Mouse (Mus musculus): Measurements from ENCODE around the gene Kpna3.

The Kpna3 gene

DNA sequence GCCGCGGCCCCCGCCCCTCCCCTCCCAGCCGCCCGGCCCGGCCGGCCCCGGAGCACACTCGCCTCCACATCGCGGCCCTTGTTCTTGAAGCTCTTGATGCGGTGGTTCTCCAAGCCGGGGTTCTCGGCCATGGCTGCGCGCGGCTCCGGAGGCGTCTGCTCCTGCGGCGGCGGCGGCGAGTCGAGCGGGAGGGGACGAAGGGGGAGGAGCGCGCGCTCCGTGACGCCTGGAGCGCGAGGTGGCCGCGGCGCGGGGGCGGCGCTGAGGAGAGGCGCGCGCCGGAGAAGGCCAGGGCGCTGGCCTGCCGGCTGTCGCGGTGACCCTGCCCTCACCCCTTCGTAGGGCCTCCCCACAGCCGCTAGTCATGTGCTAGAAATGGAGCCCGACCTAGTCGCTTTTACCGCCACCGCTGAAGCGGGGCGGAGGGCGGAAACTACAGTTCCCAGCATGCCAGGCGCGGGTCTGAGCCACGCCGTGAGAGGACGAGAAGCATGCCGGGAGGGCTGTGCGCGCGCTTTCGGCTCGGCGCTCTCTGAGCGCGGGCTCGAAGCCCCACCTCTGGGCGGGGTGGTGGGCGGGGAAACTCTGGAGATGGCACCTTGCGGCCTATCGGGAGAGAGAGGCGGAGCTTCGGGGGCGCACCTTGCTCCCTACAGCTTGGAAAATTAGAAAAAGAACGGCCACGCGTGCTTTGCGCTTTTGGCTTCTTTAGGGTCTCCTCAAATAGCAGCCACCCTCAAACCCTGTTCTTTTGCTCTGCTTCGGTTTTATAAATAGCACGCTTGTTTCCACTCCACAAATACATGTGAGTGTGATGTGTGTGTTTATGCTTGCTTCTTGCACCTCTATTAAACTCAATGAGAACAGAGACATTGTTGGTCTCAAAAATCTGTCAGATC, at the start of gene Kpna3:
TSS of gene Kpna3 (minus strand) at position 214 of the 899 bp plus-strand sequence.
- in situ Hi-C loops (cut with MboI; ENCODE audit: unreplicated experiment in 2 of 2), result loop anchor here (10.0 to 25.0 kb wide), 2 partner anchors 75 to 278 kb away; partner anchors contain the start of gene Ebpl (in 1 of the 2)

DNA sequence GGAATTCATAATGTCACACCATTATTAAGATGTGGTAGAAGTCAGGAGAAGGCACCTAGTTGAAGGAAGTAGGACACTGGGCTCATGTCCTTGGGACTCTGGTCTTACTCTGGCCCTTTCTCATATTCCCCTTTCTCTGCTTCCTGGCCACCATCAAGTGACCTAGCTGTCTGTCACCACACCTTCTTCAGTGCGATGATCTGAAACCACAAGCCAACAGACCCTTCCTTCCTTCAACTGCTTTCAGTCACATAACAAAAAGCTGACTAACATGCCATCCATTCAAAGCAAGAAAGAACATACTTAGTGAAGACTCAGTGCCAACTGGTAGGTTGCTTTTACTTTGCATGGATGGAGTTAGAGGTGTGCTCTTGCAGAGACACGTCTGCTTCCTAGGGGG, 20.7 kb upstream of the Kpna3 start:
- in situ Hi-C loops (cut with MboI; ENCODE audit: unreplicated experiment in 2 of 2), result no loop called here

DNA sequence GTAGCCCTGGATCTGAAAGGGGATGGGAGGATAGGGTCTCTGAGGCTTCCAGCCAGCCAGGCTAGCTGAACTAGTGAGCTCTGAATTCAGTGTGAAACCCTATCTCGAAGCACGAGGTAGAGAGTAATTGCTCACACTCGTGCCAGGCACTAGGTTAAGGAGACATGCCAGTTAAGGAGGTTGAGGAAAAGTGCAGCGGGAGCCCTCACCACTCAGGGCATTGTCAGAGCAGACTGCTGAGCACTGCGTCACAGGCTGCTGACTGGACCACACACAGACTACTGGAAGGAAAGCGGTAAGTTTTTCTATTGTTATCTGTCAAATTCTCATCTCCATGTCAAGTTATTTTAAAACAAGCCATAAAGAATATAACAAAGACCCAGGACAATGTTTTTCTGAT, 17.8 kb upstream of the Kpna3 start:
- in situ Hi-C loops (cut with MboI; ENCODE audit: unreplicated experiment in 2 of 2), result no loop called here

DNA sequence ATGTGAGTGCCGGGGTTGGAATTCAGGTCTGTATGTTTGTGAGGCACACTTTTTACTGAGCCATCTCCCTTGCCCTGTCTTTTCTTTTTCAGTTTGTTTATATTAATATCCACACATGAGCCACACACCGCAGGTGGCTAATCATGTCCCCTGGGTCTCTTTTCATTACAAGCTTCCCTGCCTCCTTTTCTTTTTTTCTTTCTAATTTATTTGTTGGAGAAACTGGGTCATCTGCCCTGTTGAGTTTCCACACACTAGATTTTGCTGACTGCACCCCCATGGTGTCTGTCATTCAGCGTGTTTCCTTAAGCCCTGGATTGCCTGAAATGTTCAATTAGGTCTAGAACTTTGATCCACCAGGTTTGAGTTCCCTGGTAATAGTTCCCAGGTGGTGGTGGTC, 15.9 kb upstream of the Kpna3 start:
- in situ Hi-C loops (cut with MboI; ENCODE audit: unreplicated experiment in 2 of 2), result no loop called here

DNA sequence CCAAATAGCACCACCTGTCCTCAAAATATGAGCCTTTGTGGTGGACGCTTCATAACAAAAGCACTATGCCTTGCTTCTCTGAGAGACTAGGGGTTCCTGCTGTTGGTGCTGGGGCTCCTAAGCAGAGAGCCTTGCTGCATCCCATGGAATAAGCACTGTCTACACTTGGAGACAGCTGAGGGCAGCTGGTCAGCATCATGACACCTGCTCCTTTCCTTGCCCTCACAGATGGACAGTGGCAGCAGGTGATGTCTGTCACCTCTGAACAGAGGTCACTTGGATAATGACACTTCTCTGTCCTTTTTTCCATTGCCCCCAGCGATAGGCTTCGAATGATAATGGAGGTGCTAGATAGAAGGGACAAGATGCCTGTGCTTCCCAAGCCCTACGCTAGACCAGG, 13.4 kb upstream of the Kpna3 start:
- in situ Hi-C loops (cut with MboI; ENCODE audit: unreplicated experiment in 2 of 2), result no loop called here

DNA sequence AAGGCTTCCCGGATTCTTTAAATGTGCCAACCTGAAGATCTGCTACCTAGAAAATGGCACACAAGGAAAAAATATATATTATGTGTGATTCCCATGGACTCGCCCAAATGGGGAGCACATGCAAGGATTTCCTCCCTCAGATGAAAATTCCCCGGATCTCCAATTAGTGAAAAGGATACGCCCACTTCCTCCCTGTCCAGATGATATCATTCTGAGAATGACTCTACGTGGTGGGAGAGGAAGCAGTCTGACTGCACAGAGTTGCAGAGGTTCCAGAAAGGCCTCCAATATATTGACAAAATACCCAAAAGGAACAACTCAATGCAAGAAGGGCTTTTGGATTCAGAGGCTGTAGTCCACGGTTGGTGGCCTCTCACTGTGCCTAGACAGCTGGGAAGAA, 12.8 kb upstream of the Kpna3 start:
- in situ Hi-C loops (cut with MboI; ENCODE audit: unreplicated experiment in 2 of 2), result no loop called here

DNA sequence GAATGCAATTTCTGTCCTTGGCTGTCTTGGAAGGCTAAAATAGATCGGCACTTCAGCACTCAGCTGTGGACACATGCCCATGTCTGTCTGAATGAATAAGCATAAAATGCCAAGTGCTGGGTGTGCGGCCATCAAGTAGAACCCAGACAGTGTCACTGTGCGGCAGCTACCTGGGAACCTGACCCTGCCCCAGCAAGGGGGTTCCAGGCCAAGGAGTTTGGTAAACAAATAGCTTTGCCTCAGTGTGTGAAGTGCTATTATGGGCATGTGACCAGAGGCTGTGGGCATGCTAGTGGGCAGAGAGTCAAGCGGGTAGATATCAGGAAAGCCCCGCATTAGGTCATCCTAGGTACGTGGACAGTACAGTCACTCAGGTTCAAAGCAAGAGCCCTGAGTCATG, 8.1 kb upstream of the Kpna3 start:
- in situ Hi-C loops (cut with MboI; ENCODE audit: unreplicated experiment in 2 of 2), result loop anchor here in 1 of 2 experiments (25.0 kb wide), 1 partner anchor 285 kb away; no protein-coding TSS in a partner anchor

DNA sequence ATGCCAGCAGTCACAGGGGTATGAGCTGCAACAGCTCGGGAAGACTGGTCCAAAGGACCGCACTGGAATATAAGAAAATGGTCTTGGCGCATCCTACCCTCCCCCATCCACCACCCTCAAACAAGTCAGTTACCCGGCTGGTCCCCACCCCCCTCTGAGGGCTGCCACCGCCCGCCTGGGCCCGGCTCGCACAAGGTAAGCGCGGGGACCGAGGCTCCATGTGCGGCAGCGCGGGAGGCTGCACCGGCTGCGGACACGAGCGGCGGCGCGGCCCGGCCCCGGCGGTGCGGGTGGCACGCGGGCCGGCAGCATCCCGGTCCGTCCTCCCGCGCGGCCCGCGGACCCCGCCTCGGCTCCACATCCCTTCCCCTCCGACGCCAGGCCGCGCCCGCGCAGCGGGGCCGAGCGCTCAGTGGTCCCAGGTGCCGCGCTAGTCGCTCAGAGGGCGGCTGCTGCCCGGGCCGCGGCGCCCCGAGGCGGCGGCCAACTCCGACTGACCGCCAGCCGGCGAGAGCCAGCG, 473 bp downstream of the Kpna3 start:
- in situ Hi-C loops (cut with MboI; ENCODE audit: unreplicated experiment in 2 of 2), result loop anchor here (10.0 to 25.0 kb wide), 2 partner anchors 74 to 277 kb away; partner anchors contain the start of gene Ebpl (in 1 of the 2)

DNA sequence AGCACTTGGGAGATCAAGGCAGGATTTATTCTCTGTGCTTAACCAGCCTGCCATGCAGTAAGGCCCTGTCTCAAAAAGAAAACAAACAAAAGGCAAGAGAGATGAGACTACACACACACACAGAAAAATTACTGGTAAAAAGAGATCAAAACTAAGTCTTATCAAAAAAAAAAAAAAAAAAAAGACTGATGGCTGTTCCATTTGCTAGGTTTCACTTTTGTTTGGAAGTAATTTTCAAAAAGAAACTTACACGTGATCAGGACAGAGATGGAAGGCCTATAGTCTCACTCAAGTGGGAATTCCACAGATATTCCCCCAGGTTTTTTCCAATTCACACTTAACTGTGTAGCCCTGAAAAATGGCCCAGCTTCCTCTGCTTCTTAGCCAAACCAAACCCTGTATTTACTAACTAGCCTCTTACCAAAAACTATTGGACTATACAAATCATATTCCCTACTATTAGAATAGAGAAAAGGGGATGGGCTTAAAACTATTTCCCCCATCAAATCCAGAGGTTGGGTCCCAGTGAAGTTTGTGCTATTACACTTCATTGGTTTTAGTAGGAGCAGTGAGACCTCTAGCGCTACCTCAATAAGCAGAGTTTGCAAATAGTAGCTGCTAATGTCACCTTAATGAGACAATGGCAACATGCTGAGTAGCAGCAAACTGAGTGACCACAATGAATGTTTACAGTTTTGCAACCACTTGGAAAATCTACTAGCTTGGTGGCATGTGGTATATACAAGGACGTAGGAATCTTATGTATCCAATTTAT, 1.3 kb downstream of the Kpna3 start:
- in situ Hi-C loops (cut with MboI; ENCODE audit: unreplicated experiment in 2 of 2), result loop anchor here (10.0 to 25.0 kb wide), 2 partner anchors 74 to 276 kb away; partner anchors contain the start of gene Ebpl (in 1 of the 2)

DNA sequence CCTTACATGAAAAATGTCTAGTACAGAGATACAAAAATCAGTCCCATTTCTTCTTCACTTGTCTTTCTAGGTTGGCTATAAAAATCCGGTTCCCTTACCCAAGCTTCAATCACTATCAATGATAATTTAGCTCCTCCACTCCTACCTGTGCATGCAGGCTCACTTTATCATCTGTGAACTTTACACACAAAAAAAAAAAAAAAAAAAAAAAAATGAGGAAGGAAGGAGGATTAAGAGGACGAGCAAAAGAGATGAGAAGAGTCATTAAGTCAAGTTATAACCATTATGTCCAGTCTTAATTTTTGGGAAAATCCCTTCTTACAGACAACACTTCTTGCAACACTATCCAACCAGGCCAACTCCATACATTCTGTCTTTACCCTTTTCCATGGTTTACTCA, 2.8 kb downstream of the Kpna3 start:
- in situ Hi-C loops (cut with MboI; ENCODE audit: unreplicated experiment in 2 of 2), result loop anchor here (10.0 to 25.0 kb wide), 2 partner anchors 72 to 275 kb away; partner anchors contain the start of gene Ebpl (in 1 of the 2)

DNA sequence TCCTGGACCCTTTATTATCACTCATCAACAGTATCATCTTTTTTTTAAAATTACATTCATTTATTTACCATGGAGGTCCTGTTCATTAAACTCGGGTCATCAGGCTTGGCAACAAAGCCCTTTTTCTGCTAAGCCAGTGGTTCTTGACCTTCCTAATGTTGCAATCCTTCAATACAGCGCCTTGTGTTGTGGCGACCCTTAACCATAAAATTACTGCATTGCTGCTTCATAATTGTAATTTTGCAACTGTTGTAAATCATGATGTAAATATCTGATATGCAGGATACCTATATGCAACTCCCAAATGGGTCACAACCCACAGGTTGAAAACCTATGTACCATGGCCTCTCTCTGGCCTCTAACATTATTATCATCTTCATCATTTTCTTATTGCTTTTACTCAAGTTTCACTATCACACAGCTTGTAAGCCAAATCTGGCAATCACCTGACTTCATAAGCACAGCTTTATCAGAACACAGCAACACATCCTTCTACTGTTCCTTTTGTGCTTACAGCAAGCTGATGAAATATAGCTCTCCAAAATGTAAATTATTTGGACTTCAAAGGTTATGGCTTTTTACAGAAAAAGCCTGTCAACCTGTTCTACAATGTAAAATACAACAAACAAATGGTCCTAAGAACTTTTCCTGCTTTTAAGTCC, 11.4 kb downstream of the Kpna3 start:
- in situ Hi-C loops (cut with MboI; ENCODE audit: unreplicated experiment in 2 of 2), result loop anchor here in 1 of 2 experiments (25.0 kb wide), 1 partner anchor 266 kb away; no protein-coding TSS in a partner anchor

DNA sequence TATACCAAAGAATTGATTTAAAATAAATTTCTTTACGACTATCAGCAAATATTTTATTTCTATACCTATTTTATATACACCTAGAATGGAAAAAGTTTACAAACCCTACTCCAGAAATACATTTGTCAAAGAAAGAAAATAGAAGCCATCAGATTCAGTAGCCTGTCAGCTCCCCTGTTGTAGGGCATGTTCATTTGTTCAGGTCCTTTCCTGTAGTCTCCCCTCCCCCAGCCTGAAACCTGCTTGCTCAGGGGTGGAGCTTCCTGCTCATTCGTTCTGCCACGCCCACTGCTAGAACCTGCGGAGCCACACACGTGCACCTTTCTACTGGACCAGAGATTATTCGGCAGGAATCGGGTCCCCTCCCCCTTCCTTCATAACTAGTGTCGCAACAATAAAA, 12.6 kb downstream of the Kpna3 start:
- in situ Hi-C loops (cut with MboI; ENCODE audit: unreplicated experiment in 2 of 2), result loop anchor here in 1 of 2 experiments (25.0 kb wide), 1 partner anchor 265 kb away; no protein-coding TSS in a partner anchor

DNA sequence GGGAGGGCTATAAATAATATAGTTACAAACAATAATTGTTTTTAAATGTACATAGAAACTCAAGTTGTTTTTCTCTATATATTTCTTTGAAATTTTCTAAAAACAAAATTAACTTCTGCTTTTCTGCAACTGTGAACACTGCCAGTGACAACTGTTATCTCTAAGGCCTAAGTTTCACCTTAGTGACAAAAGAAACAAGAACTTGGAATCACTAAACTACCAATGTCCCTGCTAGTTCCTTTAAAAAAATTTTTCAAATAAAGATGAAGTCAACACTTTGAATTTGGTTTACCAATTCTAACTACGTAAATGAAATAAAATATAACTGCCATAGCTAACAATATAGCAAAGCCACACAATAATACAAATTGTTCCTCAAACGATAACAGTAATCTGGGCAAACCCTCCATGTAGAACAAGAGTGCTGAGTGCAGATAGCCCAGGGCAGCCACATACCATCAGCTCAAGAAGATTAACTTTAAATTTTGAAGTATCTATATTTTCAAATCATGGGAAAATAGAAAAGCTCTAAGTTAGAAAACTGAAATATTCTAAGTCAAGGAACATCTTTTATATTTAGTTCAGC, 14.5 kb downstream of the Kpna3 start:
- in situ Hi-C loops (cut with MboI; ENCODE audit: unreplicated experiment in 2 of 2), result loop anchor here in 1 of 2 experiments (25.0 kb wide), 1 partner anchor 263 kb away; no protein-coding TSS in a partner anchor

DNA sequence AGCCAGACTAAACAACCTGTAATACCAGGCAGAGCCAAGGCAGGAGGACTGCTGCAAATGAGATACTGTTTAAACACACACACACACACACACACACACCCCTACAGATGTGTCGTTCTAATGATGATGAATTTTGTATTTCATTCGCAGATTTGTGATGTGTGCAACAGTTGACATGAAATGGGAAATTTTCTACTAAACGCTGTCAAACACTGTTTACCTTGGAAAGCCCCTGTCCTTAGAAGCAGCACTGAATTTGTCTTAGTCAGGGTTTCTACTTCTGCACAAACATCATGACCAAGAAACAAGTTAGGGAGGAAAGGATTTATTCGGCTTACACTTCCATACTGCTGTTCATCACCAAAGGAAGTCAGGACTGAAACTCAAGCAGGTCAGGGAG, 24.0 kb downstream of the Kpna3 start:
- in situ Hi-C loops (cut with MboI; ENCODE audit: unreplicated experiment in 2 of 2), result no loop called here

DNA sequence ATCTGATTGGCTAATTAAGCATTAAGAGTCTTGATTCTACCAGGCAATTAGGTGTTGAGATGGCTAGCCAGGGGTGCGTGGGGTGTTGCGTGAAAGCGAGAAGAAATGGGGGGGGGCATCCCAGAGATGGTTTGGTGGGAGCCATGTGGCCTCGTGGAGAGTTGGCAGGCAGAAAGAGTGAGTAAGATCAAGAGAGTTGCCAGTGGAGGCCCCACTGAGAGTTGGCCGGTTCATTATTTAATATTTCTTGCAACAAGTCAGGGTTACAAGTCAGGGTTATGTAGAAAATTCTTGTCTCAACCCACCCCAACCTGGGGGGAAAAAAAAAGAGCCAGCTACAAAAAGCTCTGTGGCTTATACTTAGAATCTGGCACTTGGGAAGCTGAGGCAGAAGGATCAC, 24.4 kb downstream of the Kpna3 start:
- in situ Hi-C loops (cut with MboI; ENCODE audit: unreplicated experiment in 2 of 2), result no loop called here

DNA sequence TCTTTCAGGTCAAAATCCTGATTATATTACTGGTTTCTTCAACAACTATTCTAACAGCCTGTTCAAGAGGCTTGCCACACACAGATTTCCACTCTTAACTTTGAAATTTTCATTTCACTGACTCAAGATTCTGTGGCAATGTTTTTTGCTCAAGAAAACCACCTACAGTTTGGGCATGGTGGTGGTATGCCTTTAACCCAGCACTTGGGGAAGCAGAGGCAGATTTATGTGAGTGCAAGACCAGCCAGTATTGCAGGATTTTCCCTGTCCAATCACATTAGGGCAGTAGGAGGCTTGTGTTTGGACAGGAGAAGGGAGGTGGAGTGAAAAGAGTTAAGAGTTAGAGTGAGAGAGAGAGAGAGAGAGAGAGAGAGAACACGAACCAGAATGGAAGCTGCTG, 24.9 kb downstream of the Kpna3 start:
- in situ Hi-C loops (cut with MboI; ENCODE audit: unreplicated experiment in 2 of 2), result no loop called here

DNA sequence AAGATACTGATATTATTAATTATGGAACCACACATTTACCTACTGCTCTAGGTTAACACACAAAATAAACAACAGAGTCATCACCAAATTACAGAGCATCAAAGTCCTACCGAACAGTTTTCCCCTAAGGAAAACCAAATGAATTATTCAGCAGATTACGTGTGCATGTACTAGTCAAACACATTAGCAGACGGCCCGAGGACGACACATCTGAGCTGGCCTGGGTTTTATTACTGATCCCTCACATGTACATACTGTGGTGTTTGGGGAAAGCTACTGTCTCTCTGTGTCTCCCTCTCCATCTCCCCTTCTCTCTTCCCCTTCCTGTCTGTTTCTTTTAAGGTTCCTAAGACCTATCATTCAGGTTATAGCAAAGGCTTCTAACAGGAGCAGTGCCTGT, 25.5 kb downstream of the Kpna3 start:
- in situ Hi-C loops (cut with MboI; ENCODE audit: unreplicated experiment in 2 of 2), result no loop called here

DNA sequence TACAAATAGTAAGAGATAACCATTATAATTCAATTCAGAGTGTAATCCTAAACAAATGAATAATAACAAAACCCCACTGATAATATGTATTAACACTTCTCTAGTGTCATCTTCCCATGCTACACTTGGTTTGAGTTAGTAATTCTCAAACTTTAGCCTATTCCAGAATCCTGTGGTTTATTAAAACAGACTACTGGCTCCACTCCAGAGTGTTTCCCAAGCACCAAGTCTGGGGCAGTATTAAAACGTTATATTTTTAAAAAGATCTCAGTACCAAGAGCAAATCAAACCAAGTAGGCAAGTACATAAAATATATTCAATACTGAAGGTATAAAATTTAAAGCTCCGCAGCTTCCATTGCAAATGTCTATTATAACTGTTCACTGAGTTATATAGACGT, 26.0 kb downstream of the Kpna3 start:
- in situ Hi-C loops (cut with MboI; ENCODE audit: unreplicated experiment in 2 of 2), result no loop called here

DNA sequence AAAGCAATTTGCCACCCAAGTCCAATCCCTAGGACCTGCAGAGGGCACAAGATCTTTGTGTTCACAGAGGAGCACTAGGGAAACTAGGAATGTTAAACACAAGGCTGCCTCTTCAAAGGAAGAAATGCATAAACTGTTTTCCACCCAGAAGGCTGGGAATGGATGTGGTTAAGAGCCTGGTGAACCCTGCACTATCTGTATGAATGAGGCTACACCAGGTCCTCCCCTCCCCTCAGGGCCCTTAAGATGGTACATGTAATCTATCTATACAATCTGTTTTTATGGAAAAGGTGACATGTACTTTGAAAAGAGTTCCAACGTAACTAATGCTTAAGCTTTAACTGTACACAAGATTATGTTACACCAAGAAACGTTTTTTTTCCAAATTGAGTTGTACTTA, 29.7 kb downstream of the Kpna3 start:
- in situ Hi-C loops (cut with MboI; ENCODE audit: unreplicated experiment in 2 of 2), result no loop called here

DNA sequence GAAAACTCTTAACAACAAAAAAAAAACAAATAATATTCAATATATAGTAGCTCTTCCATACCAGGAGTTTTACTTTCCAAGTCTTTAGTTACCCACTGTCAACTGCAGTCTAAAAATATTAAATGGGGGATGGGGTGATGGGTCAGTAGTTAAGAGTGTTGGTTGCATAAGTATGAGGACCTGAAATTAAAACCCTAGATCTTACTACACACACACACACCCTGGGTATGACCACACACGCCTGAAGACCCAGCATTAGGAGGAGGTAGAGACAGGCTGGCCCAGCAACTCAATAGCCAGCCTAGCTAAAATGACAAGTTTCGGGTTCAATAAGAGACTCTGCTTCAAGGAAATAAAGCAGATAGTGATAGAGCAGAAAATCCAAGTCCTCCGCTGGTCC, 32.6 kb downstream of the Kpna3 start:
- in situ Hi-C loops (cut with MboI; ENCODE audit: unreplicated experiment in 2 of 2), result no loop called here
